Mouse (Mus musculus) midbrain, postnatal 0 days (tissue): Measurements from ENCODE around the gene Lmx1b. TPM values are rescaled to one million over a fixed set of nuclear protein-coding genes. Genes with fewer than 3 reads are reported as not detected.

Source experiments
- ATAC-seq: fragments of 200-750 bp; cut with Nextera tagmentation; 2 replicates; pipeline ENCODE4 v1.8.0; 2017; ENCODE audit warnings: moderate number of reproducible peaks, mild to moderate bottlenecking, moderate TSS enrichment, moderate library complexity; ENCODE audit not compliant: low FRiP score
- DNase-seq: peaks from one replicate; pipeline ENCODE4 v3.0.0-alpha.2; 2015; ENCODE audit warnings: low spot score
- H3K27ac ChIP-seq: fragments of 300-500 bp; sonication (generic); 2 replicates; pipeline ENCODE4 v1.5.1; 2014; ENCODE audit warnings: low read depth, mild to moderate bottlenecking, low read length, mixed read lengths
- H3K27me3 ChIP-seq: fragments of 300-500 bp; sonication (generic); 2 replicates; pipeline ENCODE4 v1.6.1; 2014; ENCODE audit warnings: low read length, control low read depth, mixed read lengths; ENCODE audit not compliant: insufficient read depth
- H3K36me3 ChIP-seq: fragments of 300-500 bp; sonication (generic); 2 replicates; pipeline ENCODE4 v1.6.1; 2014; ENCODE audit warnings: low read length, control low read depth, mixed read lengths; ENCODE audit not compliant: insufficient read depth
- H3K4me1 ChIP-seq: fragments of 300-500 bp; sonication (generic); 2 replicates; pipeline ENCODE4 v1.6.1; 2014; ENCODE audit warnings: mild to moderate bottlenecking, control low read depth, antibody characterized with exemption, low read length, mixed read lengths; ENCODE audit not compliant: insufficient read depth
- H3K4me2 ChIP-seq: fragments of 300-500 bp; sonication (generic); 2 replicates; pipeline ENCODE4 v1.6.1; 2014; ENCODE audit warnings: low read depth, mild to moderate bottlenecking, low read length, mixed read lengths; ENCODE audit not compliant: poor library complexity, severe bottlenecking
- H3K4me3 ChIP-seq: fragments of 300-500 bp; sonication (generic); 2 replicates; pipeline ENCODE4 v1.5.1; 2014; ENCODE audit warnings: low read depth, mild to moderate bottlenecking, low read length, moderate library complexity
- H3K9ac ChIP-seq: fragments of 300-500 bp; sonication (generic); replicated peaks from 2 replicates; pipeline ENCODE4 v1.6.1; 2014; ENCODE audit warnings: mild to moderate bottlenecking, low read length, moderate library complexity, mixed read lengths; ENCODE audit not compliant: poor library complexity, severe bottlenecking
- H3K9me3 ChIP-seq: fragments of 300-500 bp; sonication (generic); 2 replicates; pipeline ENCODE4 v1.6.1; 2016; ENCODE audit warnings: low read length, control low read depth
- CTCF ChIP-seq: IDR thresholded peaks from 2 replicates; pipeline ENCODE4 v1.5.1; 2016; ENCODE audit warnings: antibody characterized with exemption, mild to moderate bottlenecking
- WGBS: fragments of 180-500 bp; shearing (Covaris S2); extraction: QIAGEN DNeasy Blood & Tissue Kit; methylation state at CpG from one replicate; pipeline ENCODE4 v1.1.7; 2014; 5-methylcytosine and 5-hydroxymethylcytosine counted together
- polyA plus RNA-seq: library from polyadenylated mRNA; unstranded; fragments of >200 nt; fragmentation: Nextera tagmentation; extraction: Ambion mirVana; gene quantifications from 2 replicates; pipeline ENCODE4 v1.2.1, GENCODE M21; 2015
- total RNA-seq: library from RNA; depleted of rRNA; stranded (reverse); fragments of >200 nt; gene quantifications from 2 replicates; pipeline ENCODE4 v1.2.3, GENCODE M21; 2014

The Lmx1b gene
- total and polyA plus RNA-seq, 2 experiments from 2014 or later = 0.83 to 8.4 TPM

DNA sequence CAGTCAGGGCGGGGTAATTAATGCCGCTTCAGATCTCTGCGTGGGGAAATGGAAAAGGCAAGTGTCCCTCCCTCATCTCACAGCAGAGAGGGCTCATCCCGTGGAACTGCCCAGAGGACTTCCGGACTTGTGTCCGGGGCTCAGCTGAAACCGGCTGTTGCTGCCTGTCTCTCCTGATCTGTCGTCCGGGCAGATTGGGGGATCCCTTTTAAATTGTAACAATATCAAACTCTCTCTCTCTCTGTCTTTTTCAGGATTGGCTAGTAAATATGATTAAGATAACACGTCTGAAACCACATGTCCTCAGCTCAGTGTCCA is 13.3 kb downstream of the Lmx1b start:
- no peaks in the 10 kb centered on the region for H3K4me1 ChIP-seq
- no peaks in the 10 kb centered on the region for H3K36me3 ChIP-seq
- no peak overlapping the region for H3K4me2 ChIP-seq
- no peak overlapping the region for H3K4me3 ChIP-seq
- no peak overlapping the region for H3K27ac ChIP-seq
- ATAC-seq (no peak), DNase-seq (no peak)
- H3K9ac ChIP-seq = no peak overlapping the region
- no peaks in the 10 kb centered on the region for H3K9me3 ChIP-seq
- 21% methylated on average over 10 of the region's 10 CpGs for WGBS
- TF ChIP-seq CTCF = no peak
- peaks cover 69% of the 10 kb centered on the region for H3K27me3 ChIP-seq

DNA sequence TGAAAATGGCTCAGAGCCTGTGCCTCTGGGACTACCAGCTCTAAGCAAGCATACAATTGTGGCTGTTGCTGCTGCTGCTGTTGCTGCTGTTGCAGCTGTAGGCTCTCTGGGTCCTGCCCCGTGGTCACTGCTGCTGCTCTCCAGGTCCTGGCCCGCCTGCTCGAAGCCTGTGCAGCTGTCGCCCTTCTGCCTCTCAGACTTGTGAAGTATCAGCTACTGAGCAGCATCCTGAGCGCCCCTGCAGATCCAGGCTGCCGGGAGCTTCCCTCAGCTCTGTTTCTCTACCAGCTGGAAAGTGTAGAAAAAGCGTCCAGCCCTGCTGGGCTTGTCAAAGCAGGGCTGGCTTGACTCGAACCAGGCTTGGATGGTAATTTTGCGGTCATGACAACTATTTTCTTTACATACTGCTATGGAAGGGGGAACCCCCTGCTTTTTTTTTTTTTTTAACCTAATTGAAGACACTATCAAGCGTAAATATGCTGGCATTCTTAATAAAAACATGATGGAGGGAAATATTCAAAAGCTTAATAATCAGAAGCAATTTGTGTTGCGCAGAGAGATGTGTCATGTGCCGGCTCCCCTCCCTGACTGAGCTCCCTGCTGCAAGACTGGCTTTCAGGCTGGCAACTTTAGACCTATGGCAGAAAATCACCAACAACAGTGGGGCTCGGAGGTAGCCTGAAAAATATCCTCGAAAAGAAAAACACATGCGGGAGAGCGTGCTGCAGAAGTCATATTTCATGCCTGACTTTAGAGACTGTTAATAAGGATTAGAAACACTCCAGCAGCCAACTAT is 13.9 kb downstream of the Lmx1b start:
- Histone ChIP-seq H3K9ac (no peak overlapping the region), H3K4me3 (no peak overlapping the region), H3K36me3 (no peaks in the 10 kb centered on the region), H3K9me3 (no peaks in the 10 kb centered on the region), H3K27me3 (peaks cover 69% of the 10 kb centered on the region), H3K4me2 (no peak overlapping the region), H3K27ac (no peak overlapping the region), H3K4me1 (no peaks in the 10 kb centered on the region)
- no peak for TF ChIP-seq CTCF
- DNase-seq (no peak), ATAC-seq (no peak)
- WGBS = 27% methylated on average over 16 of the region's 16 CpGs

DNA sequence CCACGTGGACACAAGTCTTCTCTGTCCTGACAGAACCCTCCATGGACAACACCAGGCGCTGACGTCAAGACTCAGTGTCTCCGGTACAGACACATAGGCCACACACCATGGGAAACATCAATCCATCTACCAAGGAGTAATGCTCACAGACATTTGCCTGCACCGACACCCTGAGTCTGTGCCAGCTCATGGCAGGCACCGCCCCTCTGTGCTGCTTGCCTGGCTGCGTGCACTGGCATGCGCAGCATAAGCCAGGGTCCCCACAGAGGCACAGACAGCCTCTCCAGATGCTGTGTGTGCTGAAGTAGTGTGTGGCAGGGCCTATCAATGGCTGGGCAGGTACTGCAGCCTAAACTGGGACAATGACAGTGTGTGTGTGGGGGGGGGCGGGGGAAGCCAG is 22.6 kb downstream of the Lmx1b start:
- H3K4me3 ChIP-seq = no peak overlapping the region
- H3K9ac ChIP-seq = no peak overlapping the region
- H3K9me3 ChIP-seq = no peaks in the 10 kb centered on the region
- H3K4me1 ChIP-seq = 0 out of 2 replicates have a peak, but pooled peaks cover 5% of the 10 kb centered on the region
- peaks cover 24% of the 10 kb centered on the region for H3K27me3 ChIP-seq
- TF ChIP-seq CTCF = no peak
- no peak overlapping the region for H3K4me2 ChIP-seq
- WGBS = 58% methylated on average over 9 of the region's 9 CpGs
- no peaks in the 10 kb centered on the region for H3K36me3 ChIP-seq
- H3K27ac ChIP-seq = no peak overlapping the region
- ATAC-seq (no peak), DNase-seq (peak; percentile 55)

DNA sequence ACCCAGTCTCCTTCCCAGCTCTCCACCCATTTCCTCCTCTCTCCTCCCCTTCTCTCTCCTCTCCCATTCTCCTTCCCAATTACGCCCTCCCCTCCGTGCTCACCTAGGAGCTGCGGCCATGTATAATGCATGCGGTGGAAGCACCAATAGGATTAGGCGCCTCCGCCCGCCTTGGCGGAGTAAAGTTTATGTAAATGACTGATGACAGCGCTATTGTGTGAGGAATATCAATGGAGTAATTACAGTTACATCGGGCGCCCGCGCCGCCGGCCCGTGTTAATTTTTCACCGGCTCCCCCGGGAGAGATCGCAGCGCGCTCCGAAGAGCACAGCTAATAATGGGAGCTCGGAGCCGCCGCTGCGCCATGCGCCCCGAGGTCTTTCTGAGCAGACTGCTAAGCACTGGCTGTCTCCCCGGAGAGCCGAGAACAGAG is 23.9 kb downstream of the Lmx1b start:
- peak; percentile 86 for DNase-seq
- WGBS = under 1% methylated on average over 30 of the region's 30 CpGs
- Histone ChIP-seq H3K4me3 (peak overlapping the region; percentile 41), H3K27ac (peak overlapping the region; percentile 73), H3K36me3 (no peaks in the 10 kb centered on the region), H3K9ac (peak overlapping the region; percentile 67), H3K9me3 (no peaks in the 10 kb centered on the region), H3K4me2 (peak overlapping the region; percentile 74), H3K4me1 (0 out of 2 replicates have a peak, but pooled peaks cover 5% of the 10 kb centered on the region), H3K27me3 (peaks cover 25% of the 10 kb centered on the region)
- peak; percentile 85 for ATAC-seq
- no peak for TF ChIP-seq CTCF

DNA sequence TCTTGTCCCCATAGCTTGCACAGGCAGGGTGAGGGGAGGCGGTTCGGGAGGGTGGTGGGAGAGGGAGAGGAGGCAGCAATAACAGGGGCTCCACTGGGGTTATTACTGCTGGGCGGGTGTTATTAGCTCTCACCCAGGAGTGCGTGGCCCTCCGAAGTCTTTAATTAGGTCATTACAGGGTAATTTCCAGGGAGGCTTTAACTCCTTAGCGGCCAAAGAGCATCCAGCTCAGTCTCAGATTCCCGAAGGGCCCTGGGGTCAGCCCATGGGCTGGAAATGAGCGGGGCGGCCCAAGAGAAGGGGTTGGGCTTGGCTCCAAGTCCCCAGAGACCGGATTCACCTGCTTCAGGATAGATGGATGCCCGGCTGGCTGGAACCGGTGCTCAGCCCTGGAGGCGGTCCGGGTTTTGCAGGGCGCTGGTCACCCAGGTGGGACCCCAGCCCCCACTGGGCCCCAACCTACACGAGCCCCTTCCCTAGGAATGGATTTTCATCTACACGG is 24.4 kb downstream of the Lmx1b start:
- no peaks in the 10 kb centered on the region for H3K9me3 ChIP-seq
- peak overlapping the region; percentile 67 for H3K9ac ChIP-seq
- DNase-seq = no peak
- H3K27me3 ChIP-seq = peaks cover 28% of the 10 kb centered on the region
- H3K4me1 ChIP-seq = 0 out of 2 replicates have a peak, but pooled peaks cover 5% of the 10 kb centered on the region
- TF ChIP-seq CTCF = no peak
- ATAC-seq = peak; percentile 42
- H3K4me2 ChIP-seq = peak overlapping the region; percentile 74
- peak overlapping the region; percentile 73 for H3K27ac ChIP-seq
- 6% methylated on average over 15 of the region's 17 CpGs for WGBS
- no peaks in the 10 kb centered on the region for H3K36me3 ChIP-seq
- peak overlapping the region; percentile 41 for H3K4me3 ChIP-seq

DNA sequence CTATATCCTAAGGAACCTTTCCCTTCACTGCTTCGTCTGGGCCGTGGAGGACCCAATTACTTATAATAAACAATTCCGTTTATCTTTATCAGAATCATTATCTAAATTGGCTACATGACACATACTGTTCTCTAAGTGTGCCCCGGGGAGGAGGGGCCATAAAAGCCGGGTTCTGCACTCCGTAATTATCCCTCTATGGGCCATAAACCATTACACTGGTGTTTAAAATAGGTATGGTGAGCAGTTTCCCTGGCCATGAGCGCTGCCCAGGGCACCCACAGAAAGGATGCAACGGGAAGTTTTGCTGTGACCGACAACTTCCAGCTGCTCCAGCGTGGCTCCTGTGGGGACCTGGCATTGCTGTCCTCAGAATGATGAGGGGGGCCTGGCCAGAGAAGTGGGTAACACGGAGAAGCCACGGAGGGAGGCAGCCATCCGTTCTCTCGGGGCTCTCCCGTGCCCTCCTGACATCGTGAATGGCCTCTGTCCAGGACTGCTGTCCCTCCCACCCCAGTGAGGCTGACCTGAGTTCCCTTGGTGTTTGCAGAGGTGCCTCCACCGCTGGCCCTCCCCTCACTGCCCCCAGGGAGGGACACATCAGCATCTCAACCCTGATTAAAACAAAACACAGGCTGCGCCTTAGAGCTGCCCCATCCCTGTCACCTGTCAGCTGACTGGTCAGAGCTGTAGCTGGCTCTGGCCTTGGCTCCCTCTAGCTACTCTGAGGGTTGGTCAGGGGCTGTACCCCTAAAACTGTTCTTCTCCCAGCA is 34.6 kb downstream of the Lmx1b start:
- no peak for ATAC-seq
- Histone ChIP-seq H3K9ac (peak overlapping the region; percentile 33; the same call in 1 of the 2 replicates), H3K9me3 (no peaks in the 10 kb centered on the region), H3K4me2 (no peak overlapping the region), H3K36me3 (no peaks in the 10 kb centered on the region), H3K27ac (no peak overlapping the region), H3K27me3 (peaks cover 26% of the 10 kb centered on the region), H3K4me3 (no peak overlapping the region), H3K4me1 (no peaks in the 10 kb centered on the region)
- 23% methylated on average over 18 of the region's 18 CpGs for WGBS
- no peak for TF ChIP-seq CTCF
- DNase-seq = no peak
